Mouse (Mus musculus): ENCODE data around the gene Smyd1. TPM values are rescaled to one million over a fixed set of nuclear protein-coding genes. Genes with fewer than 3 reads are reported as not detected.

Gene Smyd1
- total RNA-seq, 2 experiments from 2014 or later: 0.26 TPM; not detected in 1

DNA sequence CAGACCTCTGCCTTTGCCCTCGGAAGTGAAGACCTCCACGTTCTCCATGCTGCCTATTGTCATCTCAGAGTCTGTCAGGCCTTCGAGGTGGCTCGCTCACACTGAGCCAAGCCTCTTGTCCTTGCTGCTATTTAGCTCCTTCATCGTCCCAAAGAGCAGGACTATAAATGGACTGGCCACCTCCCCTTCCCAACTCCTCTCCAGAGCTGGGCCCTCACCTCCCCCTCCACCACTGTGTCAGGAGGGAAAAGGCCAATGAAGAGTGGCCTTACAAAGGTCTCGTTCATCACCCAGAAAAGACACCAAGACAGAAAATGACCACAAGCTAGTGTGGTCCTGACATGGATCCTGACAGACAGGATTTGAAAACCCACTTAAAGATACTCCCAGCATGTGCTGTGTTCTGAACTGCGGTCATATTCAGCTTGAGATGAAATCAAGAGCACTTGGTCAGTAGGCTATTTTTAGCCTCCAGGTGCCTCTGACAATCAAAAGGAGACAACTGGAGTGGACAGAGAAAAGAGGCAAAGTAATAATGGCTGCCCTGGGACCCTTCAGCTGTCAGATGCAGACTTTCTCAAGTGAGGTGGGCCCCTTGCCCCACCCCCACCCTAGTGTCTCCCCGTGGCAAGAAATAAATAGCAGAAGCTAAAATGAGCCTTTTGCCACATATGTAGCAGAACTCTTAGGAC, 59.7 kb downstream of the Smyd1 start:
- no peak for ATAC-seq (replicated peaks; ENCODE audit: low FRiP score, poor library complexity, severe bottlenecking)

DNA sequence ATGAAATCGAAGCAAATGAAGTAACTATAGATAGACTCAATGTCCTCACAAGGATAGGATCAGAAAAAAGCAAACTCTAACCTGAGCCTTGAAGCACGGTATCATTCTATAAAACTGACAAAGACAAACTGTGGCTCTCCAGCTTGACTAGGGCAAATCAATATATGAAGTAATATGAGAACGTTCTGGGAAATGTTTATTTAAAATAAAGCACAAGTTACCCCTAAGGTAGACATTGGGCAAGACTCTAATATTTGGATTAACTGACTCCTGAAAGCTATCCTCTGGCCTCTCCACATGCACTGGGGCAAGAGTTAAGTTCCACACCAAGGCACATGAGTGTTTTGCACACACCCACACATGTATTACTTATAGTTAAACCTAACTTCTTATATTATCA, 61.0 kb downstream of the Smyd1 start:
- no peak for ATAC-seq (replicated peaks; ENCODE audit: low FRiP score, poor library complexity, severe bottlenecking)

DNA sequence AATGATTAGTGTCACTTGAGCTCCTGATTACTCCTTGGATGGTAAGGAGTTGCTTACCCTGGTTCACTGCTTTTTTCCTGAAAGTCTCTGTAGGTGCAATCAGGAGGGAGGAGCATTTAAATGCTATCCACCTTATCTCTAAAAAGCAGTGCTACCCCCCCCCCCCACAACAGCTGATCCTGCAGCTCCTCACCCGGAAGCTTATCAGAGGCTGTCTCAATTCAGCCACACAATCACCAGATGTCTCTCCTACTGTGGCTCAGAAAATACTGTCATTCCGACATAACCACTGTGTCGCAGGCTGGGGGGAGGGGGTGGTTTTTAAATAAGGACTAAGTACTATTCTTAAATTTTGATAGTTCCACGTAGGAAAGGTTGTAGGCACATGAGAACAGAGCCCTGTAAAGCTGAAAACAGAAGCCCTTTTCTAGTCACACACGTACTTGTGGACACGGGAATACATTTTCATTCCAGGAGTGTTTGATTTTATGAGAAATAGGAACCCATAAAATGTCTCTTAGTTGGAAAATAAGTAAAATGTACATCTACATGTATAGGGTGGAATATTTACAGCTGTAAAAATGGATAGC, 61.9 kb downstream of the Smyd1 start:
- ATAC-seq (replicated peaks; ENCODE audit: low FRiP score, poor library complexity, severe bottlenecking): no peak

DNA sequence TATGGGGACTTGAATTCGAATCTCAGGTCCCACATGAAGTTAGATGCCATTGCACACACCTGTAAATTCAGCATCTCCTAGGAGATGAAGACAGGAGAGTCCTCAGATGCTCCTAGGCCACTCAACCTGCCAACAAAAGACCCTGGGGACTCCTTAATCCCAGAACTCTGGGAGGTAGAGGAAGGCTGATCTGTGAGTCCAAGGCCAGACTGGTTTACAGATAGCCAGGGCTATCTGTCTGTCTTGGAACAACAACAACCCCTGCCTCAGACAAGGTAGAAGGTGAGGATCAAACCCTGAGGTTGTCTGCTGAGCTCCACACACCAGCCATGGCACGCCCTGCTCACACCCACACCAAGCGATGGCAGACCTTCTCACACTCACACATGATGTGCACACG, 62.9 kb downstream of the Smyd1 start:
- ATAC-seq (replicated peaks; ENCODE audit: low FRiP score, poor library complexity, severe bottlenecking): no peak

DNA sequence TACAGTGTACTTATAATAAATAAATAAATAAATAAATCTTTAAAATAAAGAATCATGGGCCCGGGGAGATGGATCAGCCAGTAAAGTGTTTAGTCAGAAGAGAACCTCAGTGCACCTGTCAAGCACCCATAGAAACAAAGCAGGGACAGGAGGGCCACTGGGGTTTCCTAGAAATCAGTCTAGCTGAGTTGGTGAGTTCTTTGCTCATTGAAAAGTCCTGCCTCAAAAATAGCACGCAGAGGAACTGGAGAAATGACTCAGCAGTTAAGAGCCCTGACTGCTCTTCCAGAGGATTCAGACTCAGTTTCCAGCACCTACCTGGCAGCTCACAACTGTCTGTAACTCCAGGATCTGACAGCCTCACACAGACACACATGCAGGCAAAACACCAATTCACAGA, 63.5 kb downstream of the Smyd1 start:
- no peak for ATAC-seq (replicated peaks; ENCODE audit: low FRiP score, poor library complexity, severe bottlenecking)

DNA sequence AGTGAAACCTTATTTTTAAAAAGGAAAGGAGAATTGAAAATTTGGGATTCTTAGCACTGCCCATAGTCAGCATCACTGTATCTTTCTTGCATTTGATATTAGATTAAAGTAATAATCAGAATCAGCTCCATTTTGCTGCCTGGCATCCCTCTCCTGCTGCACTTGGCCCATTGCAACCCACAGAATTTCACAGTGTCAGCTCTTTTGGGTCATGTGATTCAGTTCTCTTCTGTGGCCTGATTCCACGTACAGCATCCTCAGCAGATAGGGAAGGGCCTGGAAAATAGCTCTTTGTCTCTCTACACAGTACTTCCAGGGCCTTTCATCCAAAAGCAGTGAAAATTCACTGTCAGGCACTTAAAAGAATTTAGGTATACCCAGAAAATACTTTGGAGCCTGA, 64.7 kb downstream of the Smyd1 start:
- ATAC-seq (replicated peaks; ENCODE audit: low FRiP score, poor library complexity, severe bottlenecking): no peak

DNA sequence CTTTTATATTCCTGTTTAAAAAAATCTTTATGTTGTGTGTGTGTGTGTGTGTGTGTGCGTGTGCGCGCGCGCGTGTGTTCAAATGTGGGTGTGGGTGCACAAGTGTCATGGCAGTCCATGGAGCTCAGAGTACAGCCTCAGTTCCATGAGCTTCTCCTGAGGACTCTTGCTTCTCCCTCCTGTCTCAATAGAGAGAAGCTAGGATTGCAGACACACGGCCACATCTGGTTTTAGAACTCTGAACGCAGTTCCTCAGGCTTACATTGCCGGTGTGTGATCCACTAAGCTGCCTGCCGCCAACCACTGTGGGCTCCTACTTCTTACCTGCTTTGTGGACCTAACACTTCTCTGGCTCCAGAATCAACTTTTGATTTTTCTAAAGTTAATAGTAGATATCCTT, 65.9 kb downstream of the Smyd1 start:
- ATAC-seq (replicated peaks; ENCODE audit: low FRiP score, poor library complexity, severe bottlenecking): no peak

DNA sequence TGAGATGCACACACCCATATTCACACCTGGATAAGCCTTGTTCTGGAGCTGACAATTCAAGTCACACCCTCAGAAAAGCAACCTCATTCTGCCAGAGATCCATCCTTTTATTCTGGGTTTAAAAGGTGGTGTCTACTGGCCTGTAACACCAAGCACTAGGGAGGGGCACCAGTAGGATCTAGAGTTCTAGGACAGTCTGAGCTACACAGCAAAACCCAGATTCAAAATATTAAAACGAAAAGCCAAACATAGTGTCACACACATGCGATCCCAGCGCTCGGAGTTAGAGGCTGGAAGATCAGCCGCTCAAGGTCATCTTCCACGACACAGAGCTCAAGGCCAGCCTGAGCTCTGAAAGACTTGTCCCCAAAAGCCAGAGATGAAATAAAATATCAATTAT, 67.6 kb downstream of the Smyd1 start:
- no peak for ATAC-seq (replicated peaks; ENCODE audit: low FRiP score, poor library complexity, severe bottlenecking)

DNA sequence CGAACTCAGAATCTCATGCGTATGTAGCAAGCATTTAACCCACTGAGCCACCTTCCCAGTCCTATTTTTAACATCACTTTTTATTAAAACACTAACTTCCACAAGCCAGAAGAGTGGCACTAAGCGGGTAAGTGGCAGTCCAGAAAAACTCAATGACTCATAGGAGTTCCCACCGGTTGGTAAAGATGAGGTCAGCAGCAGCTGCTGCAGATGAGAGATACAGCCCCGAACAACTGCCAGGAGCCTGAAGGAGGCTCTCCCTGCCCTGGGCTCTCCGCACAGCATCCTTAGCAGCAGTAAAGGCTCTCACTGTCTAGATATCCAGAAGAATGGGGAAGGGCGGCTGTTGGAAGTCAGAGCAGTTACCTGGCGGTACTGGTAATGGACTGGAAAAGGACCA, 71.1 kb downstream of the Smyd1 start:
- no peak for ATAC-seq (replicated peaks; ENCODE audit: low FRiP score, poor library complexity, severe bottlenecking)

DNA sequence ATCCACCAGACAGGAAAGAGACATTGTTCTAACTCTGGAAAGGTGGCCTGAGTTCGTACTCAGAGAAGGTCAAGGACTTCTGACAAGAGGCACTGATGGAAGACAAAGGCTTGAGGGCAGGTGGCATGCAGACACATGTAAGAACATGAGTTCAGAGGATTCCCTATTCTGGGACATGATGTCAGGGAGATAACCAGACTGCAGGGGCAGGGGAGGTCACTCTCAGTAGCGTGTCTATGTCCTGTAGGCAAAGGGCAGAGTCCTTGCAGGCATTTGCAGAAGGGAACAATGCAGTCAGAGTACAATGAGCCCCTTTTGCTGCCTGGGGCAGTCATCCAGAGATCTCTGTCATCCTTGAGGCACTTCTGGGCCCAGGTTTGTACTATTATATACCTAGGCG, 72.4 kb downstream of the Smyd1 start:
- no peak for ATAC-seq (replicated peaks; ENCODE audit: low FRiP score, poor library complexity, severe bottlenecking)

DNA sequence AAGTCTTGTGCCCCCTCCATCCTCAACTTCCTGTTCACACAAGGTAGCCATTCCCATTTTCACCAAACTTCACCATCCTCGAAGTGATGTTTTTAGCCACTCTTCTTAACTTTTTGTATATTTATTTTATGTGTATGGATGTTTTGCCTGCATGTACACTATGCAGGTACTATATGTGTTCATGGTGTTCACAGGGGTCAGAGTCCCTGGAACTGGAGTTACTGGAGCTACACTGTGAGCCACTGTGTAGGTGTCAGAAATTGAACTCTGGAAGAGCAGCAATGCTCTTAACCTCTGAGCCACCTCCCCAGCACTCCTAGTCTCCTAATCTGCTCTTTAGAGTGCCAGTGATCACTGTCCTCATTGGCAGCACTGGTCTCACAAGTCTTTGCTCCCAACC, 73.6 kb downstream of the Smyd1 start:
- ATAC-seq (replicated peaks; ENCODE audit: low FRiP score, poor library complexity, severe bottlenecking): no peak

DNA sequence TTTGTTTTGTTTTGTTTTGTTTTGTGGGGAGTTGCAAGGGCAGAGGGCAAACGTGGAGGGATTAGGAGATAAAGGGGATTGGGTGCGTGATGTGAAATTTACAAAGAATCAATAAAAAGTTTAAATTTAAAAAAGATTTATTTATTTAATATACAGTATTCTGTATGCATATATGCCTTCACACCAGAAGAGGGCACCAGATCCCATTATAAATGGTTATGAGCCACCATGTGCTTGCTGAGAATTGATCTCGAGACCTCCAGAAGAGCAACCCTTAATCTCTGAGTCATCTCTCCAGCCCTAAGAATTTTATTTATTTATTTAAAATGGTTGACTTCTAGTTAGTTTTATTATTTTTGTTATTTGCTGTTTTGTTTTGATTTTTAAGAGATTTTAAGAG, 78.8 kb downstream of the Smyd1 start:
- ATAC-seq (replicated peaks; ENCODE audit: low FRiP score, poor library complexity, severe bottlenecking): no peak

DNA sequence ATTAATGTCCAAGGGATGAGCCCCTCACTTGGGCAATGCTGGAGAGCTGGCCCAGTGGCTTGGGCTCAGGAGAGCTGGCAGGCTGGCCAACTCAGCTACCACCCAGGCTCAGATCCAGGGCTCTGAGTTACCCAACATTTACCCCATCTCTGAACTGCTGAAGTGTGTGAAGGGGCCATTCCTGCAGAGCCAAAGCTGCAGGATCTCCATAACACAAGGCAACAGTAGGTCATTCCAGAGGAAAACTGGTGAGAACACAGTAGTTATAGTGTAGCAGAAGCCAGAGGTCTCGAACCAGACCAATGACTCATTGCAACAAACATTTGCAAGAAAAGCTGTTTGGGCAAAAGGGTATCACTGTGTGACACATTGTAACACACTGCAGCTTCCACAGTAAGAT, 79.2 kb downstream of the Smyd1 start:
- no peak for ATAC-seq (replicated peaks; ENCODE audit: low FRiP score, poor library complexity, severe bottlenecking)

DNA sequence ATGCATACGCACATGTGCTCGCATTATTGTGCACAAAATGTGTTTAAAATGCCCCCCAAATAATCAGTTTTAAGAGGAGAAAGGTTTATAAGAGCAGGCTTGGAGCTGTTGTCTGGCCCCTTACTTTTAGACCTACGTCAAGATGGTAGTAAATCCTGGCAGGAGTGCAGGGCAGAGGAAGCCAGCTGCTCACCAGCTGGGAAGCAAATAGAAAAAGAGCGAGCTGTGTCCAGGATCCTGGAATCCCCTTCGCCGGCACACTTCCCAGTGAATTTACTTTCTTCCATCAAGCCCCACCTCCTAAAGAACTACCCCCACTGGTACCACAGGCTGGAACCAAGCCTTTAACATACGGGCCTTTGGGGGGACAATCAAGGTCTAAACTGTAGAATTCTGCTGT, 81.2 kb downstream of the Smyd1 start:
- ATAC-seq (replicated peaks; ENCODE audit: low FRiP score, poor library complexity, severe bottlenecking): no peak

DNA sequence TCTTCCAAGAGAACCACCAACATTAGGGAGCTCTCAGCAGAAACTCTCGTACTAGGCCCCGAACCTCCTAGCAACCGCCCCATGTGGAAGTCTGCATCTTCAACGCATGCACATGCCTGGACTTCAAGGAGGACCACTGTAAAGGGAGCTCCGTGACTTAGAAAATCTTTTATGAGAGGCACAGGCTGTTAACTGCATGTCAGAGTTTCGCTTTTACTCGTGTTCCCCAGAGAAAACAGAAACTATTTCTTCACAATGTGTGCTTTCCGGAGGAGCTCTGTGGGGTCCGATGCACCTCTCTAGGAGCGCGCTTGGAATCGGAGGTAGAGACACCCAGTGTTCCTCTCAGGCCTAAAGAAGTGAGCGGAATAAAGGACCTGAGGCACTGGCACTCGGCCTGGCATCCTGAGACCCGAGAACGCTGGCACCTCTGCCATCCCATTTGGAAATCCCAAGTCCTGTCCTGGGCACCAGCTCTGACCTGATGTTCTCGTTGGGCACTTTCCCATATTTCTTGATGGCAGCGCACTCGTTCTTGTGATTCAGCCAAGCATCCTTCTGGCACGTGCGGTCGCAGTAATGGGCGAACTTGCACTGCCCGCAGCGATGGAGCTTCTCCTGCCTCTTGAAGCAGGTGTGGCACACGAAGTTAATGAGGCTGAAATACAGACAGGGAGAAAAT, 82.8 kb downstream of the Smyd1 start:
- no peak for ATAC-seq (replicated peaks; ENCODE audit: low FRiP score, poor library complexity, severe bottlenecking)

DNA sequence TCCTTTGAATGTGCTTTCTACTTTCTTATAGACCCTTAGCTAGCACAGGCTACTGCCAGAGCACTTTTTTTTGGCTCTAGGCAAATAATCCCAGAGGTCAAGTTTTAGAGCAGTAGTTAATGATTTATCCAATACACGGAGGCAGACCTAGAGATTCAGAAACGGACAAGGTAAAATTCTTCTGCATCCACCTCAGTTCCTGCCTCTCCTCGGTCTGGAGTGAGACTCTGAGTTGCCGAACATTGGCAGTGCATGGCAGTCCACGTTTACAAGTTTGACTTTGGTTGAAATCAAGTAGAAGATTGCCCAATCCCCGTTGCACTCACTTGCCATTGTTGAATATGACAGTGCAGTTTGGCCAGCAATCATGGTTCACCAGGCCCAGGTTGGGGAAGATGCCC, 85.0 kb downstream of the Smyd1 start:
- ATAC-seq (replicated peaks; ENCODE audit: low FRiP score, poor library complexity, severe bottlenecking): no peak

DNA sequence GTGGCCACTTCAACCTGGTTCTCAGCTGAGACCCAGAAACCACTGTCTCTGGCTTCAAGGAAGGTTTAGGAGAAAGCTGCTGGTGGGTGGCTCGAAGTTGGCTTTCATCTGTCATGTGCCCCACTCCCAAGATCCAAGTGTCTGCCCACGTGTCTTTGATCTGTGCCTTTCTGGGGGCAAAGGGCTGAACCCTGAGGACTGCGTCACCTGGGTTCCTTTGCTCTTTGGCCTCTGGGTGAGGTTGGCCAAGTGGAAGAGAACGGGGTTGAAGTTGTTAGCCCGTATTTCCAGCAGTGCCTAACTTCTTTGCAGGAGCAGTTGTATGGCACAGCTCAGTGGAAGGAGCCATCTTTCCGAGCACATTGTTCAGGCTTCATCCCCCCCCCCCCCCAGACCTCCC, 85.5 kb downstream of the Smyd1 start:
- no peak for ATAC-seq (replicated peaks; ENCODE audit: low FRiP score, poor library complexity, severe bottlenecking)

DNA sequence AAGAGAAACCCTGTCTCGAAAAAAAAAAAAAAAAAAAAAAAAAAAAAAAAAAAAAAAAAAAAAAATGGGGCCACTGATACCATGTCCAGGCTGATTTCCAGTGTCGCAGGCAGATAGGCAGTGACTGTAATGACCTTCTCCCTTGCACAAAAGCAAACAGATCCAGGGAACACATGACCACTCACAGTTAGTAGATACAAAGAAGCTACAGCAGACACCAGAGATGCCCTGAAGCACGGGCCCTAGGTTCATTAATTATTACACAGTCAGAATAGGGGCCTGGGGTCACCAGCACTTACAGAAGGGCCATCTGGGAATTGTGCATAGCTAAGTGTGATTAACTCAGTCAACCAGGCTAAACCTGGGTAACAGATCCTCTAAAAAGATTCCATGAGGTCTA, 86.1 kb downstream of the Smyd1 start:
- no peak for ATAC-seq (replicated peaks; ENCODE audit: low FRiP score, poor library complexity, severe bottlenecking)

DNA sequence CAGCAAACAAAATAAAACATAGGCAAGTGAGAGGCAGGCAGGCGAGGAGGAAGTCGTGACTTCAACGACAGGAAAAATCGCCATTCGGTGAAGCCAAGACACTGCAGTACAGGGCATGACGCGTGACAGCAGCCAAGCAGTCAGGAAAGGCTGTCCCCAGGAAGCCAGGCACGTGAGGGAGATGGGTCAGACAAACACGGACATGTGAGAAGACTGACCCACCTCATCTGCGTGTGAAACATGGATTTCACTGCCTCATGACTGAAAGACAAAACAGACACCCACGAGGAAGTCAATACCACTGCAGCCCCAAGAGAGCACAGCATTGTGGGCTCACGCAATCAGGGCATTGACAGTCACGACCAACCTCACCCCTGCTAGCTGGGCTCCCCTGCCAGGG, 86.9 kb downstream of the Smyd1 start:
- no peak for ATAC-seq (replicated peaks; ENCODE audit: low FRiP score, poor library complexity, severe bottlenecking)

DNA sequence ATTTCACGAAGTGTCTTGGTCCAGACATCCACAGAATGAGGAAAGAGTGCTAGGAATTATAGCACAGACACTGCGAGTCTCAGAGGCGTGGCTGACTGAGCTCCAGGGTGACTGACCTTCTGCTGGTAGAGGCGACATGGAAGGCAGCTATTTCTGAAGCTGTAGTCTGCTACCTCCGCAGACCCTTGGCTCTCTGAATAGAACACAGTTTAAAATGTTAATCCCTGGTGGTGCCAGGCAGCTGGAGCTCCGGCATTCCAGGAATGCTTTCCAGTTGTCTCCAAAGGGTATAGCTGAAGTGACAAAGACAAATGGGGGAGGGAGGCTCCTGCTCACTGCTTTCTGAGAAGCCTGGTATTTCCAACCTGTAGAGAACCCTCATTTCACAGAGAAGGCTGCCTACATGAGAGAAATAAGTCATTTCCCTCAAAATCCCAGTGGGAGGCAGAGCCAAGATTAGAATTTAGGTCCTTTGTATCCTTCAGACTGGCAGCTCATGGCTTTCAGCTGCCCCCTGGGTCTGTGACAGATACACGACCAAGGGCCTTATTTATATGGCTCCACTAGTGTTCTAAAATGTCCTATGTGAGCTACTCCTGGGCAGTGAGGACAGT, 94.8 kb downstream of the Smyd1 start:
- no peak for ATAC-seq (replicated peaks; ENCODE audit: low FRiP score, poor library complexity, severe bottlenecking)

DNA sequence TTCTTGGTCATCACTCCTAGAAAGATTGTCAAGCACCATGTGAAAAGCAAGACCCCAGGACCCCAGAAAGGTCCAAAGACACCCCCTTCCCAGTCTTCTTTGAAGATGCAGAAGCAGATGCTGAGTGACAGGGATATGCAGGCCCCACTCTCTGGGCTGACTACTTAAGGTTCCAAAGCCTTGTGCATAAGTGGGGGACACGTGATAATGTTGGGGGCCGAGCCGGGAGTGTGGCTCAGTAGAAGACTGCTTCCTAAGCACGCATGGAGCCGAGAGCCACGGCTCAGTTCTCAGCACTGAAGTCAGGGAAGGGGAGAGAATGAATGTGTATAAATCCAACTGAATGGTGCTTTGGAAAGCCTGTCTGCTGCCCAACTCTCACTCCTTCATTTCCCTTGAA, 95.5 kb downstream of the Smyd1 start:
- no peak for ATAC-seq (replicated peaks; ENCODE audit: low FRiP score, poor library complexity, severe bottlenecking)
